Mouse (Mus musculus) lung, embryonic 14.5 days (tissue): Measurements from ENCODE around the gene Rnase4. TPM values are rescaled to one million over a fixed set of nuclear protein-coding genes. Genes with fewer than 3 reads are reported as not detected.

Experiments
- ATAC-seq: fragments of 200-750 bp; cut with Nextera tagmentation; 2 replicates; pipeline ENCODE4 v1.8.0; 2017; ENCODE audit warnings: mild to moderate bottlenecking, moderate TSS enrichment, moderate library complexity; ENCODE audit not compliant: insufficient read depth
- DNase-seq: peaks from one replicate; pipeline ENCODE4 v3.0.0-alpha.2; 2015
- H3K27ac ChIP-seq: fragments of 300-500 bp; sonication (generic); 2 replicates; pipeline ENCODE4 v1.5.1; 2014; ENCODE audit warnings: low read depth, mild to moderate bottlenecking, moderate library complexity
- H3K27me3 ChIP-seq: fragments of 300-500 bp; sonication (generic); 2 replicates; pipeline ENCODE4 v1.6.1; 2014; ENCODE audit warnings: low read length, control low read depth; ENCODE audit not compliant: insufficient read depth
- H3K36me3 ChIP-seq: fragments of 300-500 bp; sonication (generic); 2 replicates; pipeline ENCODE4 v1.6.1; 2014; ENCODE audit warnings: control low read depth; ENCODE audit not compliant: insufficient read depth
- H3K4me1 ChIP-seq: fragments of 300-500 bp; sonication (generic); 2 replicates; pipeline ENCODE4 v1.6.1; 2014; ENCODE audit warnings: antibody characterized with exemption, control low read depth; ENCODE audit not compliant: insufficient read depth
- H3K4me2 ChIP-seq: fragments of 300-500 bp; sonication (generic); 2 replicates; pipeline ENCODE4 v1.6.1; 2014; ENCODE audit warnings: mild to moderate bottlenecking
- H3K4me3 ChIP-seq: fragments of 300-500 bp; sonication (generic); 2 replicates; pipeline ENCODE4 v1.5.1; 2014; ENCODE audit warnings: low read depth, low read length
- H3K9ac ChIP-seq: fragments of 300-500 bp; sonication (generic); 2 replicates; pipeline ENCODE4 v1.6.1; 2014
- H3K9me3 ChIP-seq: fragments of 300-500 bp; sonication (generic); 2 replicates; pipeline ENCODE4 v1.6.1; 2016; ENCODE audit warnings: low read depth, low read length, control low read depth
- CTCF ChIP-seq: IDR thresholded peaks from 2 replicates; pipeline ENCODE4 v1.5.1; 2016; ENCODE audit warnings: antibody characterized with exemption, low read depth
- WGBS: fragments of 180-500 bp; shearing (Covaris S2); extraction: QIAGEN DNeasy Blood & Tissue Kit; methylation state at CpG from one replicate; pipeline ENCODE4 v1.1.7; 2014; 5-methylcytosine and 5-hydroxymethylcytosine counted together
- polyA plus RNA-seq: library from polyadenylated mRNA; unstranded; fragments of >200 nt; fragmentation: Nextera tagmentation; extraction: Ambion mirVana; gene quantifications from 2 replicates; pipeline ENCODE4 v1.2.1, GENCODE M21; 2014

Gene Rnase4
- polyA plus RNA-seq, 1 experiment from 2014 or later = 27.6 TPM

- DNase-seq = no peak
- 63% methylated on average over 9 of the region's 9 CpGs for WGBS
- Histone ChIP-seq H3K4me3 (no peak overlapping the region), H3K4me1 (no peaks in the 10 kb centered on the region), H3K9ac (no peak overlapping the region), H3K4me2 (no peak overlapping the region), H3K27ac (no peak overlapping the region), H3K9me3 (no peaks in the 10 kb centered on the region), H3K27me3 (no peaks in the 10 kb centered on the region), H3K36me3 (no peaks in the 10 kb centered on the region)
- no peak for ATAC-seq
- TF ChIP-seq CTCF = no peak
Measured at GRCm38 (mm10) chr14:51128775-51129623, 38.1 kb downstream of the Rnase4 start.

GRCm38 (mm10) chr14:51129624-51129975 lies 38.7 kb downstream of the Rnase4 start:
- DNase-seq = no peak
- Histone ChIP-seq H3K9ac (no peak overlapping the region), H3K4me3 (no peak overlapping the region), H3K4me1 (no peaks in the 10 kb centered on the region), H3K27ac (no peak overlapping the region), H3K4me2 (no peak overlapping the region), H3K9me3 (no peaks in the 10 kb centered on the region), H3K27me3 (no peaks in the 10 kb centered on the region), H3K36me3 (no peaks in the 10 kb centered on the region)
- 65% methylated on average over 4 of the region's 4 CpGs for WGBS
- ATAC-seq = no peak
- no peak for TF ChIP-seq CTCF

GRCm38 (mm10) chr14:51130315-51130940 lies 39.6 kb downstream of the Rnase4 start:
- no peak for ATAC-seq
- no peak overlapping the region for H3K4me3 ChIP-seq
- H3K36me3 ChIP-seq = no peaks in the 10 kb centered on the region
- H3K9ac ChIP-seq = no peak overlapping the region
- no peaks in the 10 kb centered on the region for H3K4me1 ChIP-seq
- no peaks in the 10 kb centered on the region for H3K27me3 ChIP-seq
- no peak overlapping the region; the same call in 1 of the 2 replicates for H3K27ac ChIP-seq
- no peak for DNase-seq
- peak overlapping the region; percentile 7; the same call in 1 of the 2 replicates for H3K4me2 ChIP-seq
- no peak for TF ChIP-seq CTCF
- 63% methylated on average over 9 of the region's 9 CpGs for WGBS
- H3K9me3 ChIP-seq = no peaks in the 10 kb centered on the region

GRCm38 (mm10) chr14:51131086-51131815 lies 40.4 kb downstream of the Rnase4 start:
- no peak for TF ChIP-seq CTCF
- Histone ChIP-seq H3K27ac (no peak overlapping the region), H3K36me3 (no peaks in the 10 kb centered on the region), H3K4me3 (no peak overlapping the region), H3K4me1 (no peaks in the 10 kb centered on the region), H3K9me3 (no peaks in the 10 kb centered on the region), H3K27me3 (no peaks in the 10 kb centered on the region), H3K9ac (no peak overlapping the region), H3K4me2 (no peak overlapping the region)
- no peak for ATAC-seq
- 66% methylated on average over 7 of the region's 7 CpGs for WGBS
- DNase-seq = no peak

GRCm38 (mm10) chr14:51132372-51132771 lies 41.5 kb downstream of the Rnase4 start:
- no peak for TF ChIP-seq CTCF
- ATAC-seq = no peak

GRCm38 (mm10) chr14:51140342-51140741 lies 49.5 kb downstream of the Rnase4 start:
- no peak for TF ChIP-seq CTCF
- Histone ChIP-seq H3K36me3 (no peaks in the 10 kb centered on the region), H3K4me3 (no peak overlapping the region), H3K27me3 (no peaks in the 10 kb centered on the region), H3K9me3 (no peaks in the 10 kb centered on the region), H3K4me1 (no peaks in the 10 kb centered on the region), H3K27ac (no peak overlapping the region), H3K9ac (no peak overlapping the region), H3K4me2 (no peak overlapping the region)
- 53% methylated on average over 2 of the region's 2 CpGs for WGBS
- DNase-seq = peak; percentile 67
- ATAC-seq = peak; percentile 44; the same call in 1 of the 2 replicates

More at GRCm38 (mm10) chr14:51132372-51132771, 41.5 kb downstream of the Rnase4 start:
- Histone ChIP-seq H3K9me3 (no peaks in the 10 kb centered on the region), H3K4me3 (no peak overlapping the region), H3K27ac (no peak overlapping the region), H3K4me2 (no peak overlapping the region), H3K9ac (no peak overlapping the region), H3K4me1 (no peaks in the 10 kb centered on the region), H3K36me3 (no peaks in the 10 kb centered on the region), H3K27me3 (no peaks in the 10 kb centered on the region)
- DNase-seq = no peak
- WGBS = 93% methylated on average over 4 of the region's 4 CpGs

- H3K27me3 ChIP-seq = no peaks in the 10 kb centered on the region
- no peak overlapping the region for H3K4me3 ChIP-seq
- no peak overlapping the region for H3K9ac ChIP-seq
- TF ChIP-seq CTCF = no peak
- WGBS = 80% methylated on average over 4 of the region's 4 CpGs
- no peak overlapping the region for H3K27ac ChIP-seq
- DNase-seq (no peak), ATAC-seq (no peak)
- H3K4me1 ChIP-seq = no peaks in the 10 kb centered on the region
- no peaks in the 10 kb centered on the region for H3K9me3 ChIP-seq
- H3K36me3 ChIP-seq = no peaks in the 10 kb centered on the region
- no peak overlapping the region for H3K4me2 ChIP-seq
Measured at GRCm38 (mm10) chr14:51142119-51142518, 51.2 kb downstream of the Rnase4 start.
